In the genomic region with DNA sequence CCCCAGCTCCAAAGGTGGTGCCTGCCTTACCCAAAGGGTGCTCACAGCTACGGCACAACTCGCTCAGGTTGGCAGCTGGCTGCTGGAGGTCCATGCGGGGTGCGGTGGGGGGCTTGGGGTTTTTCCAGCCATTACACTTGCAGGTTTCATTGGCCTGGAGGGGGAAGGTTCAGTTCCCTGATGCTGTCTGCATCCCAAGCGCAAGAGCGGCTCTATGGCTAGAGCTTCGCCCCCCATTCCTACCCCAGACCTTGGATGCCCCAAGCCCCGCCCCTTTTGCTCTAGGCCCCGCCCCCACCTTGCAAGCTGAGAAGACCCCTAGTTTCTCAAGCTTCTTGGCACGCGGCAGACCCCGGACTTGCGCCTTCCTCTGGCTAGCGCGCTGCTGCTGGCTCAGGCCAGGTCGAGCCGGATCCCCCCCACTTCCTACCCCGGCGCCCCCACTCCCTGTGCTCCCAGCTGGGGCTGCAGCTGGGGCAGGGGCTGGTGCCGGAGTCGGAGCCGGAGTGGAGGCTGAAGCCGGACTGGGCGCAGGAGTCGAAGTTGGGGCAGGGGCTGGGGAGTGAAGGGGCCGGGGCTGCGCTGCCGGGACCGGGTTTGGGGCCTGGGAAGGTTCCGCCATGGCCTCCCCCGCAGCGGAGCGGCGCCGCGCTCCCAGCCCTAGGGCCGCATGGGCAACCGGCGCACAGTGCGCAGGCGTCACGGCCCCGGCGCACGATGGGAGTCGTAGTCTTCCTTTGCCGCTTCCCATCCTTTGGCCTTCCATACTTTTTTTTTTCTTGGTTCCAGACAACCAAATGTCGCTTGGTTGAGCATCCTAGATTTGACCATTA, we compare ENCODE assay signal across 8 mouse cellular contexts. TPM values are rescaled to one million over a fixed set of nuclear protein-coding genes. Genes with fewer than 3 reads are reported as not detected.
DNase-seq lines count a peak whose midpoint lies in the region; ATAC-seq and TF ChIP-seq lines count a peak whose summit lies in the region.

Kat2a (minus strand) TSS at position 683 of the 833 bp plus-strand sequence.

- peak within 1 kb of the TSS; percentile 69 for H3K4me2 ChIP-seq in embryonic facial prominence, embryonic 13.5 days
- peak within 1 kb of the TSS; percentile 75 for H3K4me2 ChIP-seq in myocyte (ENCODE audit: low read depth)
- peak within 1 kb of the TSS; percentile 83 for H3K4me2 ChIP-seq in stomach, embryonic 16.5 days (ENCODE audit: low read depth, low read length)

- H3K9me3 ChIP-seq in embryonic facial prominence, embryonic 13.5 days: no peaks in the 10 kb centered on the region
- no peaks in the 10 kb centered on the region for H3K9me3 ChIP-seq in stomach, embryonic 16.5 days (replicated peaks; ENCODE audit: control insufficient read depth, low read length)

- H3K27ac ChIP-seq in embryonic facial prominence, embryonic 13.5 days: peak within 1 kb of the TSS; percentile 85
- peak within 1 kb of the TSS; percentile 75 for H3K27ac ChIP-seq in stomach, embryonic 16.5 days (ENCODE audit: low read length)

- DNase-seq in 416B (ENCODE audit: low read depth) (peak; percentile 78), liver (peak; percentile 82)
- DNase-seq in adrenal gland, postnatal 36 days: peak; percentile 91 to 95
- peak; percentile 82 for DNase-seq in heart, adult 8-10 months (ENCODE audit: low spot score)
- DNase-seq in kidney, adult 9 months: peak; percentile 85

- 3% methylated on average over 48 of the region's 48 CpGs for WGBS in embryonic facial prominence, embryonic 13.5 days
- 2% methylated on average over 46 of the region's 48 CpGs for WGBS in stomach, embryonic 16.5 days

- H3K4me3 ChIP-seq in embryonic facial prominence, embryonic 13.5 days: peak within 1 kb of the TSS; percentile 97
- peak within 1 kb of the TSS; percentile 39 for H3K4me3 ChIP-seq in myocyte
- H3K4me3 ChIP-seq in stomach, embryonic 16.5 days (replicated peaks; ENCODE audit: low read length): peak within 1 kb of the TSS; percentile 100

- H3ac ChIP-seq in myocyte (ENCODE audit: control insufficient read depth, insufficient read length): peak within 1 kb of the TSS; percentile 15

- H3K36me3 ChIP-seq in embryonic facial prominence, embryonic 13.5 days: peaks cover 59% of the 10 kb centered on the region
- H3K36me3 ChIP-seq in myocyte (ENCODE audit: control insufficient read depth, insufficient read depth): peaks cover 22% of the 10 kb centered on the region
- peaks cover 22% of the 10 kb centered on the region for H3K36me3 ChIP-seq in stomach, embryonic 16.5 days (ENCODE audit: control insufficient read depth, insufficient read depth, low read length)

- ATAC-seq in embryonic facial prominence, embryonic 13.5 days (ENCODE audit: insufficient number of reproducible peaks, insufficient read depth, low FRiP score, low TSS enrichment, low read depth): peak; percentile 77
- peak; percentile 84 for ATAC-seq in stomach, embryonic 16.5 days (ENCODE audit: insufficient read depth, low FRiP score)

- peak; percentile 95 for TF ChIP-seq POLR2A in myocyte (IDR thresholded peaks at IDR 0.05; ENCODE audit: insufficient read length, low read depth)

- H3K4me1 ChIP-seq in embryonic facial prominence, embryonic 13.5 days: peaks cover 32% of the 10 kb centered on the region
- peaks cover 30% of the 10 kb centered on the region for H3K4me1 ChIP-seq in stomach, embryonic 16.5 days (ENCODE audit: control insufficient read depth, insufficient read depth, low read length)

- no peaks in the 10 kb centered on the region for H3K27me3 ChIP-seq in embryonic facial prominence, embryonic 13.5 days
- no peaks in the 10 kb centered on the region for H3K27me3 ChIP-seq in myocyte (ENCODE audit: control insufficient read depth, insufficient read depth, insufficient read length)
- H3K27me3 ChIP-seq in stomach, embryonic 16.5 days (ENCODE audit: control insufficient read depth, insufficient read depth, low read length): no peaks in the 10 kb centered on the region

- H3K9ac ChIP-seq in embryonic facial prominence, embryonic 13.5 days: peak within 1 kb of the TSS; percentile 96
- H3K9ac ChIP-seq in stomach, embryonic 16.5 days (ENCODE audit: low read length): peak within 1 kb of the TSS; percentile 99

- no peaks in the 10 kb centered on the region for H3K79me2 ChIP-seq in myocyte (ENCODE audit: control insufficient read depth, insufficient read depth)

TF ChIP-seq in myocyte, 11 proteins besides CTCF, POLR2A, EP300 and RAD21:
- TF ChIP-seq E2F4 (IDR thresholded peaks at IDR 0.05; ENCODE audit: insufficient read depth) (no peak), POLR2AphosphoS2 (IDR thresholded peaks at IDR 0.05; ENCODE audit: insufficient read length, low read depth) (peak; percentile 98), MYOG (IDR thresholded peaks at IDR 0.05; ENCODE audit: control insufficient read depth in 1 of 3, insufficient read depth in 1 of 3, insufficient read length in 2 of 3, low read depth in 2 of 3) (no peak), REST (IDR thresholded peaks at IDR 0.05; ENCODE audit: insufficient read depth, insufficient read length) (no peak)

RNA-seq across cellular contexts. Expression of gene Kat2a, which starts in this region (rescaled TPM):
- 10 to 100 TPM; 44.5 to 45.5 TPM for total RNA-seq in adrenal gland, postnatal 36 days (2021)
- polyA plus RNA-seq in embryonic facial prominence, embryonic 13.5 days (2015; fragmentation: Nextera tagmentation; extraction: Ambion mirVana): 54.9 and 61.0 TPM in 2 replicates
- 10 to 100 TPM; 12.3 to 14.0 (median 13.1) TPM for total RNA-seq in heart, adult 8-10 months (2022)
- polyA plus RNA-seq in myocyte (2012; fragmentation: generic; extraction: Trizol): 29.9 TPM
- 40.6 and 41.5 TPM in 2 replicates for polyA plus RNA-seq in stomach, embryonic 16.5 days (2015; fragmentation: Nextera tagmentation; extraction: Ambion mirVana)

Comparison
In these comparisons a context has a peak if more than half of its experiments do, and no peak if none do; other contexts are left out.
1. Peak in every context shown above with its lines: DNase-seq, ATAC-seq, H3K4me3 ChIP-seq and H3K27ac ChIP-seq.
2. H3K4me3 ChIP-seq: peak in every context shown above with its lines; median percentile 100 in stomach, embryonic 16.5 days; 97 in embryonic facial prominence, embryonic 13.5 days; 39 in myocyte.